Mouse (Mus musculus) heart, adult 2 months (tissue): ENCODE data around the gene Map2k5. TPM values are rescaled to one million over a fixed set of nuclear protein-coding genes. Genes with fewer than 3 reads are reported as not detected.

Source experiments
- DNase-seq, 2 experiments: peaks; one replicate each; pipeline ENCODE4 v3.0.0; 2021
- H3K27ac ChIP-seq: fragments of 200-600 bp; 2 replicates; pipeline ENCODE4 v1.8.1; 2022
- H3K27me3 ChIP-seq: fragments of 200-500 bp; 2 replicates; pipeline ENCODE4 v1.6.1; 2012; ENCODE audit warnings: mild to moderate bottlenecking, low read length, inconsistent platforms, mixed read lengths; ENCODE audit not compliant: control insufficient read depth, insufficient read depth
- H3K36me3 ChIP-seq: fragments of 200-500 bp; 2 replicates; pipeline ENCODE4 v1.6.1; 2012; ENCODE audit warnings: low read length, inconsistent platforms; ENCODE audit not compliant: control insufficient read depth, insufficient read depth
- H3K4me1 ChIP-seq: fragments of 200-500 bp; 2 replicates; pipeline ENCODE4 v1.6.1; 2011; ENCODE audit warnings: low read length; ENCODE audit not compliant: control insufficient read depth, insufficient read depth
- H3K4me3 ChIP-seq: fragments of 200-600 bp; 2 replicates; pipeline ENCODE4 v1.8.1; 2022
- H3K79me2 ChIP-seq: fragments of 200-500 bp; replicated peaks from 2 replicates; pipeline ENCODE4 v1.6.1; 2012; ENCODE audit warnings: mild to moderate bottlenecking, inconsistent platforms, low read length, moderate library complexity, mixed read lengths; ENCODE audit not compliant: control insufficient read depth, insufficient read depth
- H3K9ac ChIP-seq: fragments of 200-500 bp; 2 replicates; pipeline ENCODE4 v1.6.1; 2012; ENCODE audit warnings: low read depth, mild to moderate bottlenecking, control low read depth, inconsistent platforms, low read length, mixed read lengths
- CTCF ChIP-seq: fragments of 200-600 bp; IDR thresholded peaks from 2 replicates; pipeline ENCODE4 v1.8.1; 2022; ENCODE audit warnings: antibody characterized with exemption, mild to moderate bottlenecking, moderate library complexity
- EP300 ChIP-seq: fragments of 200-500 bp; IDR thresholded peaks from 2 replicates; pipeline ENCODE4 v1.6.1; 2011; ENCODE audit warnings: low read depth, low read length, control low read depth; ENCODE audit not compliant: insufficient read depth
- POLR2A ChIP-seq: fragments of 200-500 bp; IDR thresholded peaks from 2 replicates; pipeline ENCODE4 v1.6.1; 2011; ENCODE audit warnings: mild to moderate bottlenecking, low read depth, low read length, control low read depth; ENCODE audit not compliant: insufficient read depth
- WGBS: fragments of 180-500 bp; shearing (Covaris S2); methylation state at CpG from one replicate; pipeline ENCODE4 v1.1.7; 2018; 5-methylcytosine and 5-hydroxymethylcytosine counted together
- intact Hi-C: fragments of 180-260 bp; cut with DNase I; formaldehyde crosslinking; loops from one replicate; pipeline ENCODE4 v1.15.1; 2025
- polyA plus RNA-seq: library from polyadenylated mRNA; depleted of rRNA; stranded (reverse); fragments of >200 nt; gene quantifications from 2 replicates; pipeline ENCODE4 v1.2.3, GENCODE M21; 2012
- total RNA-seq, 2 experiments: library from RNA; stranded (reverse); gene quantifications; 2 replicates each; pipeline ENCODE4 v1.2.3; 2021

Gene Map2k5
- total and polyA plus RNA-seq, 3 experiments, result 17.9 to 31.8 (median 20.7) TPM

GRCm38 (mm10) chr9:63341761-63342160 lies 35.9 kb downstream of the Map2k5 start:
- Histone ChIP-seq H3K4me3 (no peak overlapping the region), H3K36me3 (no peaks in the 10 kb centered on the region; the same call in 1 of the 2 replicates), H3K27me3 (no peaks in the 10 kb centered on the region), H3K79me2 (no peaks in the 10 kb centered on the region), H3K4me1 (no peaks in the 10 kb centered on the region; the same call in 1 of the 2 replicates), H3K9ac (no peak overlapping the region), H3K27ac (no peak overlapping the region)
- intact Hi-C loops, result no loop called here
- 77% methylated on average over 3 of the region's 3 CpGs for WGBS
- TF ChIP-seq CTCF (no peak), EP300 (no peak), POLR2A (no peak)
- no peak for DNase-seq

- Histone ChIP-seq H3K4me3 (no peak overlapping the region), H3K79me2 (no peaks in the 10 kb centered on the region), H3K4me1 (no peaks in the 10 kb centered on the region), H3K36me3 (no peaks in the 10 kb centered on the region; the same call in 1 of the 2 replicates), H3K27ac (no peak overlapping the region), H3K9ac (no peak overlapping the region), H3K27me3 (no peaks in the 10 kb centered on the region)
- no peak for DNase-seq
- WGBS, result 91% methylated on average over 6 of the region's 6 CpGs
- intact Hi-C loops, result no loop called here
- TF ChIP-seq CTCF (no peak), EP300 (no peak), POLR2A (no peak)
Measured at GRCm38 (mm10) chr9:63339256-63339655, 38.4 kb downstream of the Map2k5 start.

DNA sequence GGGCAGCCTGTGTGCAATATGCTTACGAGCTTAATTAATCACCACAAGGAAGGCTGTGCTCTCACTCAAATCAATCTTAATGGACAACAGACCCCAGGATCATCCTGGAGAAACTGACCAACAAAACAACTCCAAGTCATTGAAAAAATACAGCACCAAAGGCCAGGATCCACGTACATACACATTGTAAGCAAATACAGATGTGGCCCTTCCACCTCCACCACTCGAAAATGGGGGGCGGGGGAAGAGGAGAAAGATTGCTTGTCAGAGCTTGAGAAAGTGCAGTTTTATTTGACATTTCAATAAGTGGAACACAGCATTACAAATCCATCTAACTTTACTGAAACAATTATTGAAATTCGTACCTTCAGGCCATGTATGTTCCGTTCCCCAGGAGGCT lies 39.0 kb downstream of the Map2k5 start:
- intact Hi-C loops, result no loop called here
- Histone ChIP-seq H3K27me3 (no peaks in the 10 kb centered on the region), H3K27ac (no peak overlapping the region), H3K4me1 (no peaks in the 10 kb centered on the region), H3K79me2 (no peaks in the 10 kb centered on the region), H3K36me3 (no peaks in the 10 kb centered on the region; the same call in 1 of the 2 replicates), H3K9ac (no peak overlapping the region), H3K4me3 (no peak overlapping the region)
- no peak for TF ChIP-seq CTCF
- no peak for TF ChIP-seq EP300
- TF ChIP-seq POLR2A, result no peak
- 95% methylated on average over 6 of the region's 6 CpGs for WGBS
- no peak for DNase-seq

- Histone ChIP-seq H3K27ac (no peak overlapping the region), H3K4me3 (no peak overlapping the region), H3K79me2 (no peaks in the 10 kb centered on the region), H3K4me1 (no peaks in the 10 kb centered on the region), H3K9ac (no peak overlapping the region), H3K27me3 (no peaks in the 10 kb centered on the region), H3K36me3 (no peaks in the 10 kb centered on the region)
- intact Hi-C loops, result no loop called here
- no peak for TF ChIP-seq POLR2A
- TF ChIP-seq CTCF, result no peak
- no peak for TF ChIP-seq EP300
- no peak for DNase-seq
- WGBS, result 90% methylated on average over 4 of the region's 4 CpGs
Measured at GRCm38 (mm10) chr9:63335816-63336215, 41.9 kb downstream of the Map2k5 start.

GRCm38 (mm10) chr9:63333074-63333473 lies 44.6 kb downstream of the Map2k5 start:
- DNase-seq, result no peak
- no peak overlapping the region for H3K27ac ChIP-seq
- H3K9ac ChIP-seq, result no peak overlapping the region
- no peak overlapping the region for H3K4me3 ChIP-seq
- H3K4me1 ChIP-seq, result no peaks in the 10 kb centered on the region
- WGBS, result 100% methylated on average over 2 of the region's 2 CpGs
- no peaks in the 10 kb centered on the region for H3K79me2 ChIP-seq
- no peak for TF ChIP-seq POLR2A
- TF ChIP-seq EP300, result no peak
- peak; percentile 60 for TF ChIP-seq CTCF
- H3K36me3 ChIP-seq, result no peaks in the 10 kb centered on the region
- no peaks in the 10 kb centered on the region for H3K27me3 ChIP-seq
- intact Hi-C loops, result loop anchor here (5.0 kb wide), 1 partner anchor 196 kb away; no protein-coding TSS in a partner anchor

- DNase-seq, result no peak
- 94% methylated on average over 6 of the region's 6 CpGs for WGBS
- Histone ChIP-seq H3K4me3 (no peak overlapping the region), H3K4me1 (no peaks in the 10 kb centered on the region), H3K36me3 (no peaks in the 10 kb centered on the region), H3K27ac (no peak overlapping the region), H3K27me3 (no peaks in the 10 kb centered on the region), H3K9ac (no peak overlapping the region), H3K79me2 (no peaks in the 10 kb centered on the region)
- intact Hi-C loops, result loop anchor here (5.0 kb wide), 1 partner anchor 194 kb away; no protein-coding TSS in a partner anchor
- no peak for TF ChIP-seq POLR2A
- peak; percentile 33 for TF ChIP-seq CTCF
Measured at GRCm38 (mm10) chr9:63331246-63331645, 46.5 kb downstream of the Map2k5 start.
